Mouse (Mus musculus): ENCODE data around the gene Trp53bp2. TPM values are rescaled to one million over a fixed set of nuclear protein-coding genes. Genes with fewer than 3 reads are reported as not detected.

Trp53bp2 gene
- polyA plus RNA-seq, 1 experiment: 23.7 TPM

- Histone ChIP-seq H3K27ac (ENCODE audit: insufficient read depth, low read length) (no peak overlapping the region), H3K36me3 (ENCODE audit: control insufficient read depth, insufficient read depth, low read length, poor library complexity, severe bottlenecking) (no peaks in the 10 kb centered on the region), H3K9me3 (replicated peaks; ENCODE audit: control insufficient read depth, insufficient read depth, low read length, poor library complexity, severe bottlenecking) (no peaks in the 10 kb centered on the region), H3K4me3 (ENCODE audit: low read depth, low read length) (no peak overlapping the region), H3K9ac (ENCODE audit: low read depth, poor library complexity, severe bottlenecking) (no peak overlapping the region), H3K4me1 (ENCODE audit: control insufficient read depth, insufficient read depth, low read length) (peaks cover 8% of the 10 kb centered on the region), H3K27me3 (ENCODE audit: control insufficient read depth, insufficient read depth, low read length, poor library complexity, severe bottlenecking) (no peaks in the 10 kb centered on the region)
- TF ChIP-seq CTCF (IDR thresholded peaks at IDR 0.05; ENCODE audit: low read depth, low read length) (no peak), POLR2A (IDR thresholded peaks at IDR 0.05; ENCODE audit: insufficient read depth, low read length) (no peak), EP300 (IDR thresholded peaks at IDR 0.05; ENCODE audit: insufficient read depth, low read depth, low read length) (no peak)
Measured at GRCm38 (mm10) chr1:182502491-182503050, 93.6 kb downstream of the Trp53bp2 start.

GRCm38 (mm10) chr1:182503206-182503900 lies 94.4 kb downstream of the Trp53bp2 start:
- H3K9me3 ChIP-seq (replicated peaks; ENCODE audit: control insufficient read depth, insufficient read depth, low read length, poor library complexity, severe bottlenecking): no peaks in the 10 kb centered on the region
- no peaks in the 10 kb centered on the region for H3K27me3 ChIP-seq (ENCODE audit: control insufficient read depth, insufficient read depth, low read length, poor library complexity, severe bottlenecking)
- no peaks in the 10 kb centered on the region for H3K36me3 ChIP-seq (ENCODE audit: control insufficient read depth, insufficient read depth, low read length, poor library complexity, severe bottlenecking)
- H3K4me1 ChIP-seq (ENCODE audit: control insufficient read depth, insufficient read depth, low read length): peaks cover 8% of the 10 kb centered on the region
- no peak overlapping the region for H3K27ac ChIP-seq (ENCODE audit: insufficient read depth, low read length)
- H3K9ac ChIP-seq (ENCODE audit: low read depth, poor library complexity, severe bottlenecking): no peak overlapping the region
- no peak for TF ChIP-seq EP300 (IDR thresholded peaks at IDR 0.05; ENCODE audit: insufficient read depth, low read depth, low read length)
- no peak for TF ChIP-seq CTCF (IDR thresholded peaks at IDR 0.05; ENCODE audit: low read depth, low read length)
- H3K4me3 ChIP-seq (ENCODE audit: low read depth, low read length): no peak overlapping the region

GRCm38 (mm10) chr1:182504223-182504622 lies 95.3 kb downstream of the Trp53bp2 start:
- no peak overlapping the region for H3K27ac ChIP-seq (ENCODE audit: insufficient read depth, low read length)
- TF ChIP-seq CTCF (IDR thresholded peaks at IDR 0.05; ENCODE audit: low read depth, low read length): no peak
- no peak for TF ChIP-seq POLR2A (IDR thresholded peaks at IDR 0.05; ENCODE audit: insufficient read depth, low read length)
- no peak for TF ChIP-seq EP300 (IDR thresholded peaks at IDR 0.05; ENCODE audit: insufficient read depth, low read depth, low read length)
- no peaks in the 10 kb centered on the region for H3K36me3 ChIP-seq (ENCODE audit: control insufficient read depth, insufficient read depth, low read length, poor library complexity, severe bottlenecking)
- no peak overlapping the region for H3K4me3 ChIP-seq (ENCODE audit: low read depth, low read length)
- H3K9ac ChIP-seq (ENCODE audit: low read depth, poor library complexity, severe bottlenecking): no peak overlapping the region
- no peaks in the 10 kb centered on the region for H3K9me3 ChIP-seq (replicated peaks; ENCODE audit: control insufficient read depth, insufficient read depth, low read length, poor library complexity, severe bottlenecking)
- H3K27me3 ChIP-seq (ENCODE audit: control insufficient read depth, insufficient read depth, low read length, poor library complexity, severe bottlenecking): no peaks in the 10 kb centered on the region
- peaks cover 8% of the 10 kb centered on the region for H3K4me1 ChIP-seq (ENCODE audit: control insufficient read depth, insufficient read depth, low read length)

- H3K27me3 ChIP-seq (ENCODE audit: control insufficient read depth, insufficient read depth, low read length, poor library complexity, severe bottlenecking): no peaks in the 10 kb centered on the region
- no peak overlapping the region for H3K4me3 ChIP-seq (ENCODE audit: low read depth, low read length)
- H3K4me1 ChIP-seq (ENCODE audit: control insufficient read depth, insufficient read depth, low read length): peaks cover 15% of the 10 kb centered on the region
- no peak overlapping the region for H3K9ac ChIP-seq (ENCODE audit: low read depth, poor library complexity, severe bottlenecking)
- no peaks in the 10 kb centered on the region for H3K9me3 ChIP-seq (replicated peaks; ENCODE audit: control insufficient read depth, insufficient read depth, low read length, poor library complexity, severe bottlenecking)
- no peaks in the 10 kb centered on the region for H3K36me3 ChIP-seq (ENCODE audit: control insufficient read depth, insufficient read depth, low read length, poor library complexity, severe bottlenecking)
- no peak for TF ChIP-seq EP300 (IDR thresholded peaks at IDR 0.05; ENCODE audit: insufficient read depth, low read depth, low read length)
- no peak for TF ChIP-seq CTCF (IDR thresholded peaks at IDR 0.05; ENCODE audit: low read depth, low read length)
- TF ChIP-seq POLR2A (IDR thresholded peaks at IDR 0.05; ENCODE audit: insufficient read depth, low read length): no peak
- H3K27ac ChIP-seq (ENCODE audit: insufficient read depth, low read length): no peak overlapping the region
Measured at GRCm38 (mm10) chr1:182505291-182505690, 96.3 kb downstream of the Trp53bp2 start.

- Histone ChIP-seq H3K4me1 (ENCODE audit: control insufficient read depth, insufficient read depth, low read length) (peaks cover 15% of the 10 kb centered on the region), H3K9ac (ENCODE audit: low read depth, poor library complexity, severe bottlenecking) (no peak overlapping the region), H3K36me3 (ENCODE audit: control insufficient read depth, insufficient read depth, low read length, poor library complexity, severe bottlenecking) (no peaks in the 10 kb centered on the region), H3K27me3 (ENCODE audit: control insufficient read depth, insufficient read depth, low read length, poor library complexity, severe bottlenecking) (no peaks in the 10 kb centered on the region), H3K27ac (ENCODE audit: insufficient read depth, low read length) (peak overlapping the region; percentile 29), H3K9me3 (replicated peaks; ENCODE audit: control insufficient read depth, insufficient read depth, low read length, poor library complexity, severe bottlenecking) (no peaks in the 10 kb centered on the region), H3K4me3 (ENCODE audit: low read depth, low read length) (no peak overlapping the region)
- TF ChIP-seq CTCF (IDR thresholded peaks at IDR 0.05; ENCODE audit: low read depth, low read length) (peak; percentile 33), EP300 (IDR thresholded peaks at IDR 0.05; ENCODE audit: insufficient read depth, low read depth, low read length) (no peak), POLR2A (IDR thresholded peaks at IDR 0.05; ENCODE audit: insufficient read depth, low read length) (no peak)
Measured at GRCm38 (mm10) chr1:182506229-182506986, 97.4 kb downstream of the Trp53bp2 start.
